Mouse (Mus musculus) ES-Bruce4 (cell line): Measurements from ENCODE around the gene Ppdpf.

ENCODE experiments used
- CTCF ChIP-seq: IDR thresholded peaks from one replicate; pipeline ENCODE4 v1.8.1; 2011; ENCODE audit warnings: low read depth, low read length
- EP300 ChIP-seq: IDR thresholded peaks from 2 replicates; pipeline ENCODE4 v1.6.1; 2011; ENCODE audit warnings: low read depth, low read length; ENCODE audit not compliant: insufficient read depth
- POLR2A ChIP-seq: IDR thresholded peaks from one replicate; pipeline ENCODE4 v1.8.1; 2011; ENCODE audit warnings: low read length; ENCODE audit not compliant: insufficient read depth

DNA sequence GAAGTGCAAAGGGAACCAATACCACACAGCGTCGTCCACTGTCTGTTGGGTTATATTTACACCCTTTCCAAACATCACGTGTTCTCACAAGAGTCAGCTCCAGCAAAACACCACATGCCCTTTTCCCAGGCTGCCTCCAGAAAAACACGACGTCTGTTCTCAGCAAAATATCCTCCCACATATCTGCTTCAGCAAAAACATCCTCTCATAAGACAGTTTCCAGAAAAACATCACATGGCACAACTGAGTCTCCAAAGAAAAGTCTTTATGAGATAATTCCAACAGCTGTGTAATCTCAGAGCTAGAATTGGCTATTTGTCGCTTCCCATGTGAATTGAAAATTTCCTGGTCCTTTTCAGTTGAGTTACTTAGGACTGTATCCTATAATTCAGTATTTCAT, 6.1 kb upstream of the Ppdpf start:
- TF ChIP-seq POLR2A, result no peak
- TF ChIP-seq CTCF, result no peak
- TF ChIP-seq EP300, result no peak
